Mouse (Mus musculus): ENCODE measurements around the gene Rps27.

DNA sequence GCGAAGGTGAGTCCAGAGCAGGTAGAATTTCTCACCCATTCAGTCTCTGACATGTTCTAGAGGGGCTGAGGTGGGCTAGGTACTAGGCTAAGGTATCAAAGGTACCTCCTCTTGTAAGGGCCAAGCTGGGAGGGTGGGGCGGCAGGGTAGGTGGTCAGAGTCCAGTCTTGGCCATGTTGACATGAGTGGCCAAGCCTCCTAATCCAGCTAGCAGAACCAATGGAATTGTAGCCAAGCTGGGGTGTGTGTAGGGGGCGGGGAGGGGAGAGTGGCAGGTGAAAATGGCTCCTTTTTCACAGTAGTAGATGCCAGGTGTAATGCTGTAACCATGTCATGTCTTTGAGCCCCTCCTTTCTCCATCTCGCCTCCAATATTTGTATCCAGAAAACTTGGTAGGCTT is 45.1 kb upstream of the Rps27 start:
- no peak for TF ChIP-seq CTCF (IDR thresholded peaks at IDR 0.05; ENCODE audit: low read depth, low read length)
- TF ChIP-seq TAL1 (conservative IDR thresholded peaks at IDR 0.05; ENCODE audit: low read depth, low read length), result no peak

Data from G1E (cell line).